Mouse (Mus musculus) embryo, embryonic 11.5 days (tissue): ENCODE measurements around the gene Pip4k2b.
A peak's percentile ranks its signal among the peaks of the same experiment; 100 is the strongest.

Experiments used
- DNase-seq: peaks from one replicate; pipeline ENCODE4 v3.0.0-alpha.2; 2012; ENCODE audit warnings: low read depth, low spot score

Gene Pip4k2b

GRCm38 (mm10) chr11:97694921-97695711, 49.4 kb downstream of the Pip4k2b start:
- no peak for DNase-seq

- no peak for DNase-seq
These were observed 50.1 kb downstream of the Pip4k2b start for GRCm38 (mm10) chr11:97694435-97694834.

GRCm38 (mm10) chr11:97689861-97690260, 54.6 kb downstream of the Pip4k2b start:
- DNase-seq: no peak

DNA sequence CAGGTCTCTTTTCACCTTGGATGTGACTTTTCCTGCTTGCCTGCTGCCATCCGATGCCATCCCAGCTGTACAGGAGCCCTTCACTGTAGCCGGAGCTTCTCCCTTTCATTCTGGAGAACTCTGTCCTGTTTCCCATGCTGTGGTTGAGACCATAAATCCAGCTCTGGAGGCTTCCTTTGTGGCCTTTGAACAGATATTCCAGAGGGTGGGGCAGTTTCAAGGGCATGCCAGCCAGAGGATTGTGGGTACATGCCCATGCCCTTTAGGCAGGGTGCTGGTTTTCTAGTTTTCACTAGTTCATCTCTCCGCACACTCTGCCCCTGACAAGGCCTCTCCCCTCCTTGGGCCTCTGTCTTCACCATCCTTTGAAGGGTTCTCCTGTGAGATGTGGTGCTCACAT, 57.4 kb downstream of the Pip4k2b start:
- DNase-seq: no peak

GRCm38 (mm10) chr11:97686322-97686908, 58.1 kb downstream of the Pip4k2b start:
- no peak for DNase-seq

DNA sequence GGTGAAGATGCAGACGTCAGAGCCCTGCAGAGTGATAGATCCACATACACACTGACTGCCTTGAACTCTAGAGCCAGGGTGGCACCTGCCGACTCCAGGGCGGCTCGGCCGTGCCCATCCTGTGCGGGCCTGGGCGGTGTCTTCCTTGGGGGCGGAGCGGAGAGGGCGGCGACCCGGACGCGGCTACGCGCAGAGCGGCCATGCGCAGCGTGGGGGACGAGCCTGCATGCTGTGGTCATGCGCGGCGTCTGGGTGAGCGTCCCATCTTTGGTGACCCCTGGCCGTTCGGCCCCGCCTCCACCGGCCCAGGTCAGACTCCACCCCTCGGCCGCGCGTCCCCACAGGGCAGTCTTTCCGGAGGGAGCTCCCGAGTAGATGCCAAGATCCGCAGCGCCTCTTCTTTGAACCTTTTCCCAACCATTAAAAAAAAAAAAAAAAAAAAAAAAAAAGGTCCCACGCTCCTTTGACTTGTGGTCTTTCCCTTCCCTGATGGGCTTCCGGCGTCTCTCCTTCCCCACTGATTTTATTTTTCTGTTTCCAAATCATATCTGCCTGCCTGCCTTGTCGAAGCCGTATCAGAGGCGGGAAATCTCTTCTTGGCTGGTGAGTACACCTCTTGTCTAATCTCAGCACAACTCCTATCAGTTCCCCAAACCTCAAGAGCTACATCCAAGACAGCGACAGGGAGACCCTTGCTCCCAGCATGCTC, 58.7 kb downstream of the Pip4k2b start, which contains the start of gene Cisd3:
Gene Cisd3, plus strand, starts transcription at position 214 of the 709 bp plus-strand sequence.
- peak; percentile 73 for DNase-seq

GRCm38 (mm10) chr11:97684766-97685165, 59.7 kb downstream of the Pip4k2b start:
- no peak for DNase-seq

- no peak for DNase-seq
These were observed 60.3 kb downstream of the Pip4k2b start for GRCm38 (mm10) chr11:97684063-97684680.

DNA sequence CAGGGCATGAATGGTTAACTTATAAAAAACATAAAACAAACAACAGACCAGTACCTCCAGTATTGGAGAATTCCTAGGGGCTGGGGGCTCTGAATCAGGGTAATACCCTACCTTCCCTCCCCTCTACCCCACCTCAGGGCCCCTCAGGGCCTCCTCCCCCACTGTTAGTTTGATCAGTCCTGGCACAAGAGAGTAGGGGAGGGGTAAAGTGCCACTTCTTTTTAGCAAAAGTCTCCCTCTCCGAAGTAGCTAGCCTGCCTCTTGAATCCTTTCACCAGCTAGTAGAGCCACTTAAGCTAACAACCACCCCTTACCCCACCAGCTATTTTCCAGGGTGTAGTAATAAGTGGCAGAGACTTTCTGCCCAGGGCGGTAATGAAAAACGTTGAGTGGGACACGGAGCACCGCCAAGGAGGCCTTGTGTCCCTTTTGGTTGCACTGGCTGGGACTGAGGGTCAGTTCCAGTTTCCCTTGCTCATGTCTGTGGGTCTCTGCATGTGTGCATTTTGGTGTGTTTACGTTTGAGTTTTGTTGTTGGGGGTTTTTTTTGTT, 61.9 kb downstream of the Pip4k2b start:
- DNase-seq: no peak

- DNase-seq: no peak
These were observed 64.1 kb downstream of the Pip4k2b start for GRCm38 (mm10) chr11:97680430-97680829.

DNA sequence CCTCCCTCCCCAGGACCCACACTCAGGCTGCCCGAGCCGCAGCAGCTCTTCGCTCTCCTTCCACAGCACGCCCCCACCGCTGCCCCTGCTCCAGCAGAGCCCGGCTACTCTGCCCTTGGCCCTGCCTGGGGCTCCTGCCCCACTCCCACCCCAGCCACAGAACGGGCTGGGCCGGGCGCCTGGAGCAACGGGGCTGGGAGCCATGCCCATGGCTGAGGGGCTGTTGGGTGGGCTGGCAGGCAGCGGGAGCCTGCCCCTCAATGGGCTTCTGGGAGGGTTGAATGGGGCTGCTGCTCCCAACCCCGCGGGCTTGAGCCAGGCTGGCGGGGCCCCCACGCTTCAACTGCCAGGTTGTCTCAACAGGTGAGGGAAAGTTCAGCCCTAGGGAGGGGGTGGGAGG, 66.2 kb downstream of the Pip4k2b start:
- DNase-seq: no peak

GRCm38 (mm10) chr11:97677842-97678241, 66.7 kb downstream of the Pip4k2b start:
- DNase-seq: no peak

- DNase-seq: no peak
These were observed 67.1 kb downstream of the Pip4k2b start for GRCm38 (mm10) chr11:97677381-97677780.

DNA sequence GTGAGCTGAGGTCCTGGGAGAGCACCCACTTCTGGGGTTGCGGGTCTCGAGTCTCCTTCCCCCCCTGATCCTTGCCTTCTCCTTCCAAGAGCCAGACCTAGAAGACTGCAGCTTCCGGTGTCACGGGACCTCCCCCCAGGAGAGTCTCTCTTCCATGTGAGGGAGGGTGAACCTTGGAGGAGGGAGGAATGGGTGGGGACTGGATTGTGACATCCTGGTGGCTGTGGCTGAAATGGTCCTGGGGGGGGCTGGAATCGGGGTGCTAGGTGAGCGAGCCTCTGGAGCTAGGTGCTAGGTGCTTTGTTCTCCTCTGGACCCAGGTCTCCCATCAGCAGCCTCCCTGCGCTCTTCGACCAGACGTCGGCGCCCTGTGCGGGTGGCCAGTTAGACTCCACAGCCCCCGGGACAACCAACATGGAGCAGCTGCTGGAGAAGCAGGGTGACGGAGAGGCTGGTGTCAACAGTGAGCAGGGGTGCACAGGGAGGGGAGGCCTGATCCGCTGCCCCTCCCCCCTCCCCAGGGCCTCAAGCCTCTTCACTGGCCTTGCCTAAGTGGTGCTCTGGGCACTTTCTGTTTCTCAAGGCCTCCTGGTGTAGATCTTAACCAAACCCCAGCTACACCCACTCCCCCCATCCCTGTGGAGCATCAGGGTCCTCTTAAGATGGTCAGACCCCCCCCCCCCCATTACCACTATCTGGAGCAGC, 68.3 kb downstream of the Pip4k2b start:
- DNase-seq: no peak

- no peak for DNase-seq
These were observed 71.4 kb downstream of the Pip4k2b start for GRCm38 (mm10) chr11:97673148-97673547.

GRCm38 (mm10) chr11:97671177-97671527, 73.4 kb downstream of the Pip4k2b start:
- no peak for DNase-seq

DNA sequence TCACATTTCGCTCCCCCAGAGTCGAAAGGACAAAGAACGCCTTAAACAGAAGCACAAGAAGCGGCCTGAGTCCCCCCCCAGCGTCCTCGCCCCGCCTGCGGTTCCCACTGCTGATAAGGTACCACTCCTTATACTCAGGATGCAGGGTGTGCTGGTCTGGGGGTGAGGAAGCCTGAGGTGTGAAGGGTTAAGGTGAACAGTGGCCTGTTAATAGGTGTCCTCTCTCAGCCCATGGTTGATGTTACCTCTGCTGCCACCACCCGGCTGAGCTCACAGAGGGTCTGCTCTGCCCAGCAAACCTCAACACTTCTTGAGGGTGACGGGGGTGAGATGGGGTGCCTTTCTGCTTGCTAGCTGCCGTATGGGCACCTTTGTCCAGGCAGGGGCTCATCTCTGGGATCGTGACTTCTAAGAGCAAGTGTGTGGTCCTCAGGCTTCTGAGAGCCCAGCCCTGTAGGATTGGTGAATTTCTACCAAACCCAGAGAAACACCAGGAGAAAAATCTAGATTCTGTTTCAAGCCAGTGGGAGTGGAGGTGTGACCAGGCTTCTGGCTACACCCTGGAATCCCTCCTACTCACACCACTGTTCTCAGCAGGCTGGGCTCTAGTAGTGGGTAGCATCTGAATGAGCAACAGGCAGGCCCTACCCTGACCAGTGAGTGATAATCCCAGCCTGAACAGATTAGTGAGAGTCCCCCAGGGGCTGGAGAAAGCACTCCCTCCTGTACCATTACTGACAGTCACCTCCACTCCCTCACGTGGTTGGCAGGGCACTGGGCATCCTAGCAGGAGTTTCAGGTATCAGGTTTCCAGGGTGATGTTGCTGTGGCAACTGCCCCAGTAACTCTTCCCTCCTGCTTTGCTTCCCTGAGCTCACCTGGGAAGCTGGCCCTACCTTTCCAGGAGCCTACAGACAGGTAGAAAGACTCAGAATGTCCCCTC, 74.0 kb downstream of the Pip4k2b start:
- DNase-seq: no peak

DNA sequence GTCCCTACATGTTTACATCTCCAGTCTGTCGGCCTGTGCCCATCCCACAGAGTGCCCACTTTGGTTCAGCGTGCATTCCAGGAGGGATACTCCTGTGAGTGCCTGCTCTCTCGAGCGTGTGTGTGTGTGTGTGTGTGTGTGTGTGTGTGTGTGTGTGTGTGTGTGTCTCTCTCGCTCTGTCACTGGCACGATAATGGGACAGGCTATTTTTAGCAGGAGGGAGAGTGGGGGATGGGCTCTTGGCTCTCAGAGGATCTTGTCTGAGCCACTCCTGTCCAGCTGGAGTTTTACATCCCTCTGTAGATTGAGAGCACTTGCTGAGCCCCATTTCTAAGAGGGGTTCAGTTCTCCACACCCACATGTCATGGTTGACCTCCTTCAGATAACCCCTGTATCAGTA, 74.7 kb downstream of the Pip4k2b start:
- no peak for DNase-seq

DNA sequence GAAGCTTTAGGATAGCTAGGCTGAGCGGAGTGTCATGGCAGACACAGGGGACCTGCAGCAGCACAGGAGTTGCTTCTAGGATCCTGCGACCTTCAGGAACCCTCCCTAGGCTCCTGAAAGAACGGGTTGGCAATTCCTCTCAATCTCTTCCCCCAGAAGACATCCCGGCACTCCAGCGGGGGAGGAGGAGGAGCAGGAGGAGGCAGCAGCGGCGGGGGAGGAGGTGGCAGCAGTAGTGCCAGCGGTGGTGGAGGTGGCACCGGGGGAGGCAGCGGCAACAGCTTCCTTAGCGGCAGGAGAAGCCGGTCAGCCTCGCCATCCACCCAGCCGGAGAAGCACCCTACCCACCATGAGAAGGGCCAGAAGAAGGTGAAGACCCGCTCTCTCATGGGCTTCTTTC, 75.2 kb downstream of the Pip4k2b start:
- no peak for DNase-seq

DNA sequence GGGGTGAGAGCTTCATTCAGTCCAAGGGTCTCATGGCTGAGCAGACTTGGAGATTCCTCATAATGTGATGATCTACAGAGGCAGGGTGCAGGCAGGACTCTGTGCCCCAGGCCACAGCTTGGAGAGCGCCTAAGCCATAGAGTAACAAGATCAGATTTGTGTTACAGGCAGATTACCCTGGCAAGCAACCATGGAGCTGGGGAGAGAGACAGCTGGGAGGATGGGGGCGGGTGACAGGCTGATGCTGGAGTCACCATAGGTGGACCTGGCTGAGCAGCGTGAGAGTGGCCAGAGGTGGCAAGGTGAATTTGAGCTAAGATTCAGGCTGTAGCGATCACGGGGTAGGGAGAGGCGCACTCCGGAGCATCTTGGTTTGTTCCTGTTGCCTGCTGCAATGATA, 76.3 kb downstream of the Pip4k2b start:
- no peak for DNase-seq
